Mouse (Mus musculus): ENCODE measurements around the gene Sec14l5. TPM values are rescaled to one million over a fixed set of nuclear protein-coding genes. Genes with fewer than 3 reads are reported as not detected.
"Not testable (repeated sequence)": the region's sequence is repeated elsewhere in the genome, so short reads cannot be mapped to it uniquely, and the experiment has no call there.

The Sec14l5 gene
- polyA plus RNA-seq, 1 experiment from 2014 or later = 1.1 TPM

- H3K36me3 ChIP-seq; H3K9me3 ChIP-seq; H3K4me3 ChIP-seq (replicated peaks); ATAC-seq; H3K27ac ChIP-seq; H3K9ac ChIP-seq (replicated peaks); H3K4me1 ChIP-seq (replicated peaks); H3K4me2 ChIP-seq (replicated peaks); H3K27me3 ChIP-seq: not testable (repeated sequence)
- WGBS = 16% methylated on average over 1 of the region's 1 CpGs
Observed at GRCm38 (mm10) chr16:5226534-5226933, 79.6 kb downstream of the Sec14l5 start.

GRCm38 (mm10) chr16:5227501-5227900, 80.6 kb downstream of the Sec14l5 start:
- not testable (repeated sequence) for H3K9me3 ChIP-seq; H3K27ac ChIP-seq; H3K4me3 ChIP-seq (replicated peaks); H3K36me3 ChIP-seq; H3K4me2 ChIP-seq (replicated peaks); H3K27me3 ChIP-seq; H3K9ac ChIP-seq (replicated peaks); ATAC-seq; H3K4me1 ChIP-seq (replicated peaks)
- WGBS = 86% methylated on average over 19 of the region's 19 CpGs

- not testable (repeated sequence) for H3K4me1 ChIP-seq (replicated peaks); H3K9me3 ChIP-seq; H3K4me2 ChIP-seq (replicated peaks); H3K4me3 ChIP-seq (replicated peaks); H3K27ac ChIP-seq; H3K9ac ChIP-seq (replicated peaks); H3K36me3 ChIP-seq; ATAC-seq; H3K27me3 ChIP-seq
- WGBS = 83% methylated on average over 3 of the region's 3 CpGs
Observed at GRCm38 (mm10) chr16:5228103-5228502, 81.2 kb downstream of the Sec14l5 start.

DNA sequence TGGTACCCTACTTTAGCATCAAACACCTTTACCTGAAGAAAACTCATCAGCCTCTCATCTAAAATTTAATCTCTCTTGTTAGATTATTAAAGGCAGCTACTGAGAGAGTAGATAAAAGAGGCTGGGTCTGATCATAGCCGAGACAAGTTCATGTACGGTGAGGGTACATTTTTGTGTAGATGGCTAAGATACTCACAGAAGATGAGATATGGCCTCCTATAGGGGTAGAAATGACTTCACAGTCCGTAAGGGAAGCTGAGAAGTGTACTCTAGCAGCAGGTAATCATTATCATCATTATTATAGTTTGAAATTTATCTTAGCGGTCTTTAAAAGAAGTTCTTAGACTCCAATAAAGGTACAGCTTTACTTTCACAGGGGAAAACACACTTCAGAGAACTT, 86.1 kb downstream of the Sec14l5 start:
- ATAC-seq = no peak; the same call in 1 of the 2 replicates
- 72% methylated on average over 4 of the region's 4 CpGs for WGBS
- Histone ChIP-seq H3K4me2 (replicated peaks) (peak overlapping the region; percentile 90), H3K4me1 (replicated peaks) (peaks cover 11% of the 10 kb centered on the region), H3K36me3 (no peaks in the 10 kb centered on the region; the same call in none of the 2 replicates), H3K27me3 (no peaks in the 10 kb centered on the region), H3K9me3 (no peaks in the 10 kb centered on the region), H3K27ac (no peak overlapping the region), H3K9ac (replicated peaks) (no peak overlapping the region), H3K4me3 (replicated peaks) (peak overlapping the region; percentile 88)

GRCm38 (mm10) chr16:5233418-5234313, 86.8 kb downstream of the Sec14l5 start, which contains the start of gene Alg1:
Alg1 (plus strand) TSS chr16:5233621.
- Histone ChIP-seq H3K4me3 (replicated peaks) (peak within 1 kb of the TSS; percentile 88), H3K9me3 (no peaks in the 10 kb centered on the region), H3K9ac (replicated peaks) (peak within 1 kb of the TSS; percentile 87), H3K27me3 (no peaks in the 10 kb centered on the region), H3K36me3 (peaks cover 4% of the 10 kb centered on the region), H3K27ac (peak within 1 kb of the TSS; percentile 59; the same call in 1 of the 2 replicates), H3K4me1 (replicated peaks) (peaks cover 11% of the 10 kb centered on the region), H3K4me2 (replicated peaks) (peak within 1 kb of the TSS; percentile 90)
- 4% methylated on average over 47 of the region's 47 CpGs for WGBS
- ATAC-seq = peak; percentile 93

Small RNAs within 50 kb of the gene (microRNA-seq; reads per million reads assigned to microRNA genes)
- not detected for gene Gm23689
- not detected for gene Gm26095
- gene Mir6364 = not detected

Other genes with a start within 250 kb of the Sec14l5 start
- gene Nudt16l1, start 208.3 kb upstream of the Sec14l5 start, polyA plus RNA-seq (2015; fragmentation: Nextera tagmentation; extraction: Ambion mirVana) = 130 and 131 TPM in 2 replicates
- gene Anks3, start 182.9 kb upstream of the Sec14l5 start, polyA plus RNA-seq (2015; fragmentation: Nextera tagmentation; extraction: Ambion mirVana) = 79.1 and 85.4 TPM in 2 replicates
- gene Sept12, start 149.3 kb upstream of the Sec14l5 start, polyA plus RNA-seq (2015; fragmentation: Nextera tagmentation; extraction: Ambion mirVana) = not detected in 2 replicates
- gene Smim22, start 139.8 kb upstream of the Sec14l5 start, polyA plus RNA-seq (2015; fragmentation: Nextera tagmentation; extraction: Ambion mirVana) = 0.81 TPM in 1 of 2 replicates, not detected in the other
- gene Rogdi, start 133.6 kb upstream of the Sec14l5 start, polyA plus RNA-seq (2015; fragmentation: Nextera tagmentation; extraction: Ambion mirVana) = 137 and 139 TPM in 2 replicates
- gene Glyr1, start 97.2 kb upstream of the Sec14l5 start, polyA plus RNA-seq (2015; fragmentation: Nextera tagmentation; extraction: Ambion mirVana) = 228 and 230 TPM in 2 replicates
- 17.6 and 19.6 TPM in 2 replicates for gene Ubn1, start 97.1 kb upstream of the Sec14l5 start, polyA plus RNA-seq (2015; fragmentation: Nextera tagmentation; extraction: Ambion mirVana)
- 0.12 and 0.13 TPM in 2 replicates for gene Ppl, start 14.7 kb upstream of the Sec14l5 start, polyA plus RNA-seq (2015; fragmentation: Nextera tagmentation; extraction: Ambion mirVana)
- gene Nagpa, start 56.9 kb downstream of the Sec14l5 start, polyA plus RNA-seq (2015; fragmentation: Nextera tagmentation; extraction: Ambion mirVana) = 8.6 and 10.1 TPM in 2 replicates
- gene AU021092, start 75.2 kb downstream of the Sec14l5 start, polyA plus RNA-seq (2015; fragmentation: Nextera tagmentation; extraction: Ambion mirVana) = 11.7 and 12.2 TPM in 2 replicates
- 30.8 and 35.3 TPM in 2 replicates for gene Alg1, start 86.5 kb downstream of the Sec14l5 start, polyA plus RNA-seq (2015; fragmentation: Nextera tagmentation; extraction: Ambion mirVana)
- 8.1 and 8.5 TPM in 2 replicates for gene Eef2kmt, start 108.9 kb downstream of the Sec14l5 start, polyA plus RNA-seq (2015; fragmentation: Nextera tagmentation; extraction: Ambion mirVana)

Measured in midbrain, embryonic 13.5 days (tissue).